Mouse (Mus musculus): ENCODE measurements around the gene Kdelc2.

Kdelc2 gene

DNA sequence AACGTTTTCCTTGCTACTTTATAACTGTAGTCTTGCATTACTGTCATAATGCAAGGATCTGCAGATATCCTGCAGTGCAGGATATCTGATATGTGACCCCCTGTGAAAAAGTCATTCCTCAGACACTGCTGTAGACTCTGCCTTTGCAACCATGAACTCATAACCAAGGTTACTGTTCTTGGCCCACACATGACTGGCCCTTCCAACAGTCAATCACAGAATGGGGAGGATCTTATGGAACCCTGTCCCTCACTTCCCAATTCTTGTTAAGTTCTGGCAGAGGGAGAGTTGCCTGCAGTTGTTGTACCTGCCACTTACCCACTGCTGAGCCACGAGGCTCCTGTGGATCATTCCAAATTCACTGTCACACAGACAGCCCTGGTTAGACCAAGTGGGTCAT lies 3.6 kb downstream of the Kdelc2 start:
- no peak for DNase-seq

- DNase-seq = no peak
Measured at GRCm38 (mm10) chr9:53389109-53389508, 5.3 kb downstream of the Kdelc2 start.

DNA sequence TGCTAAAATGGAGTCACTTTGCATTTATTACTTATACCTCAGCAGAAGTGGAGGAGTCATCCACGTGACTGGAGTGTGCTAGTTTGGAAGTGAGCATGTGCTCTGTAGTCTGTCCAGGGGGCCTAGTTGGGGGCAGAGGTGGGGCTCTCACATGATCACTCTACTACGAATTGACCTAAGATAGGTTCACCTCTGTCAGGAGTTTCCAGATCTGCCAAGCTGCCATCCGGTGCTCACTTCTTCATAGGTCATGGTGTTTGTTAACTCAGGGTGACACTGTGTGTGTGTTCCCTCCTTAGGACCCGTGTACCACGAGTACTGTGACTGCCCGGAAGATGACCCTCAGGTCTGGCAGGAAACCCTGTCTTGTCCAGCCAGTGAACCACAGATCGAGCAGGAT lies 6.3 kb downstream of the Kdelc2 start:
- DNase-seq = no peak

GRCm38 (mm10) chr9:53397685-53398387 lies 14.0 kb downstream of the Kdelc2 start:
- DNase-seq = no peak

DNA sequence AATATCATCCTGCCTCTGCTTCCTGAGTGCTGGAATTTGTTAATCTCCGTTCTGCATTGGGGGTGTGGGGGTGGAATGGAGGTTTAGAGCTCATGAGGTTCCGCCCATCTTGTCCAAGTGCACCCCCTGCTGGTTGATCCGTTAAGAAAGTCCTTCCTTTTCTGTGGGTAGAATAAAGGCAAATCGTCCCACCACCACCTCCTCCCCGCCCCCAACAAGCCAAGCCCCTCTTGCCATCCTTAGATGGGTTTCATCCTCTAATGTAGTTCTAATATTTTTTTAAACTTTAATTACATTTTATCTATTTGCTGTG lies 14.5 kb downstream of the Kdelc2 start:
- peak; percentile 87 to 89 for DNase-seq

DNA sequence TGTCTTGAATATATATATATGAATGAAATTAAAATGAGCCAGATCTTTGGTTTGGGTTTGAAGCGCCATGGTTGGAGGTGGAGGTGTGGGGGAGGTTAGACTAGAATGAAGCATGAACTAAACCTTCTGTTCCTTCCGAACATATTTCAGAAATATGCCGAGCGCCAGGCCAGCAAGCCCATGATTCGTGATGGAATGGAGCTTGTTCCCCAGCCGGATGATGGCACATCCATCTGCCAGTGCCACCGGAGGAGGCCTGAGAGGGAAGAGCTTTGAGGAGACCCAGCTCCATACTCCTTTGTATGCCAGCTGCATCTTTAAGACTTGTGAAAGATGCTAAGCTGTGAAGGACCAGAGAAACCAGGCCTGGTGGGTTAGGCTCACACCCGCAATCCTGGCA lies 15.7 kb downstream of the Kdelc2 start:
- no peak for DNase-seq

DNA sequence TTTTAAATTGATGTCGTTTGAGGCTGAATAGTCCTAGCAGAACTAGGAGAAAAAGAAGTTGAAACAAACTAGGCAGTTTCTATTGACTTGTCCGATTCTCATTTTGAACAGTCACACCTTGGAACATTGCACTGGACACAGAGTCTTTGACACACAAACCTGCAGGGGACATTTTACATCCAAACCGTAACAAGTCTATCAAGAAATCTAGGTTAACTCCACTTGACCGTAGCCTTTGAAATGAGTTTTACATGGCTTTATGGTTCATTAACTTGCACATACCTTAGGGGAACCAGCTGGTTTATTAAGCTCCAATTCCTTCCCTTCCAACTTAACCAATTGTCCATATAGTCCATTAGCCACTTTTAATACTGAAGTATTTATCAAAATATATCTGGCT lies 16.9 kb downstream of the Kdelc2 start:
- DNase-seq = no peak

GRCm38 (mm10) chr9:53401146-53401545 lies 17.3 kb downstream of the Kdelc2 start:
- no peak for DNase-seq

GRCm38 (mm10) chr9:53402291-53402711 lies 18.5 kb downstream of the Kdelc2 start, which contains the start of gene 4930550C14Rik:
TSS of gene 4930550C14Rik (plus strand) at chr9:53402325.
- peak; percentile 51 to 63 for DNase-seq

GRCm38 (mm10) chr9:53402991-53403390 lies 19.2 kb downstream of the Kdelc2 start:
- no peak for DNase-seq

DNA sequence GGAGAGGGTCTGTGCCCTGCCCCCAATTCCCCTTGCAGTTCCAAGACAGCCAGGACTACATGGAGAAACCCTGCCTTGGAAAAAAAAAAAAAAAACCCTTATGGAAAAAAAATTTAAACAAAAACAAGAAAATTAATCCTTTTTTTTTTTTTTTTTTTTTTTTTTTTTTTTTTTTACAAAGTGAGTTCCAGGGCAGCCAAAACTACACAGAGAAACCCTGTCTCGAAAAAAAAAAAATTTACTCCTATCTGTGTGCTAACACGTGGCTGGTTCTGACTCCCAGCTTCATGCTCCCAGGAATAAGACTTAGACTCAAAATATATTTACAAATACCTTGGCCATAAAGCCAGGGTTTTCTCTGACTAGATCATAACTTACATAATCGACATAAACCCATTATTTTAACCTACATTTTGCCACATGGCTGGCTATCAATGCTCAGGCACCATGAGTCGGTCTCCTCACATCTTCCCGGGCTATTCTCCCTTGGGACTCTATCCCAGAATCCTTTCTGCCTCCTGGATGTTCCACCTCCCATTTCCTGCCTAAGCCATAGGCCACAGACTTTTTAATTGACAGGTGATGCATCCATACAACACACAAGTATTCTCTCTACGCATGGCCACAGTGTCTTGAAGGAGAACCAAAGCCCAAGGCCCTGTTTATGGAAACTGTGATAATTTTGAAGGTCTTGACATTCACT lies 20.4 kb downstream of the Kdelc2 start:
- no peak for DNase-seq

- DNase-seq = peak; percentile 88 to 89
Measured at GRCm38 (mm10) chr9:53404753-53405722, 21.2 kb downstream of the Kdelc2 start.

DNA sequence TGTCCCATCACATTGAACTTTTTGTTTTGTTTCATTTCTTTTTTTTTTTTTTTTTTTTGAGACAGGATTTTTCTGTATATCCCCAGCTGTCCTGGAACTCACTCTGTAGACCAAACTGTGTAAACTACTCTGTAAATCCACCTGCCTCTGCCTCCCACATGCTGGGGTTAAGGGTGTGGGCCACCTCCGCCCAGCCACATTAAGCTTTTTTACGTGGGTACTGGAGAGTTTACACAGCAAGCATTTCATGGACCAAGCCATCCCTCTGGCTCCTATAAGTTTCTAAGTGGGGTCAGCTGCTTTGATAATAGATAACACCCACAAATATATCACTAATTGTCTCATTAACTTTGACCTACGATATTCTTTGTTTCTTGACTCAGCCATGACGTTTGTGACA lies 24.7 kb downstream of the Kdelc2 start:
- DNase-seq = no peak

DNA sequence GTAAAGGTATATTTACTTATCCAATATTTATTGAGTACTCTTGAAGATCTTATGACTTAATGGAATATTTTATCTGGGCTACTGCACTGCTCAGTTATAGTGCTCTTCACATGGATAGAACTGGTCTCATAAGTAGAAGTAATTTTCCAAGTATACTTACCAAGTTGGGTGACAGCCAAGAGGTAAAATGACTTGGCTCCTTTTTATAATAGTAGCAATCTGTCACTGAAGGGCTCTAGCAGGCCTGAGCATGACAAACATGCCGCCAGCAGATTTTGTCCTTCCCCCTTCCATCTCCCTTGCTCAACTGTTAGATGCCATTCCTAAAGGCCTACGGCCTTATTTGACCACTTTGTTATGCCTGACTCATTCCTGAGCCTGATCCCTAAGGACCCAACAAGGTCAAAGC lies 25.1 kb downstream of the Kdelc2 start:
- DNase-seq = no peak

DNA sequence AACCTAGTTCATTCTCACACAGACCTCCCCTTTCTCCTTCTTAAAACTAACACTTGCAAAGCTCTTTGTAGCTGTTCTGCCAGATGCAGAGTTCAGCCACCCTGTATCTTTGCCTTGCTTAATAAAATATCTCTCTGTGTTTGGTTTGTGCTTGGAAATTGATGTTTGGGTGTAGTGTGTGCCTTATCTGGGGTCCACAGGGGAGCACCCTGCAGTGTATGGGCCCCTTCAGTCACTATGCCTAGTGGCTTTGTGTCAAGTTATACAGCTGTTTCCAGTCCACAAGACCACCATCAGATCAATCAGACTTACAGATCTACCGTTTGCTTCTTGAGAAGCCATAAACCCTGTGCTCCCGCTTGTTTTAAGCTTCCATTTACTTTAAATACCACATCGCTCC lies 25.6 kb downstream of the Kdelc2 start:
- DNase-seq = no peak

GRCm38 (mm10) chr9:53422133-53422896 lies 38.5 kb downstream of the Kdelc2 start:
- DNase-seq = no peak

DNA sequence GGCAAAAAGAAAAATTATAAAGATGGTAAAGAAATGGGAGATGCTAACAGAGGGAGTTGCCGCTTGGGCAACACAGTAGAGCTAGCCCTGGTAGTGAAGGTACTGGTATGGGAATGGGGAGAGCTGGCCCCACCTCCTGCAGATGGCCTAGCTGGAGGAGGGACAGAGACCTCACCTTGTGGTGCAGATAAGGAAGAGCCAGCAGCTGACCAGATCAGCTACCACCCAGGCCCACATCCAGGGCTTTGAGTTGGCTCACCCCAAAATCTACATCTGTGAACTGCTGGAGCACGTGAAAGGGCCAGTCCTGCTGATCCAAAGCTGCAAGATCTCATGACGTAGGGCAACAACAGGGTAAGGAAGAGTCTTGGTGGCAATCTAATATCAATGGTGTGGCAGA lies 42.9 kb downstream of the Kdelc2 start:
- no peak for DNase-seq

- no peak for DNase-seq
Measured at GRCm38 (mm10) chr9:53427638-53428037, 43.8 kb downstream of the Kdelc2 start.

DNA sequence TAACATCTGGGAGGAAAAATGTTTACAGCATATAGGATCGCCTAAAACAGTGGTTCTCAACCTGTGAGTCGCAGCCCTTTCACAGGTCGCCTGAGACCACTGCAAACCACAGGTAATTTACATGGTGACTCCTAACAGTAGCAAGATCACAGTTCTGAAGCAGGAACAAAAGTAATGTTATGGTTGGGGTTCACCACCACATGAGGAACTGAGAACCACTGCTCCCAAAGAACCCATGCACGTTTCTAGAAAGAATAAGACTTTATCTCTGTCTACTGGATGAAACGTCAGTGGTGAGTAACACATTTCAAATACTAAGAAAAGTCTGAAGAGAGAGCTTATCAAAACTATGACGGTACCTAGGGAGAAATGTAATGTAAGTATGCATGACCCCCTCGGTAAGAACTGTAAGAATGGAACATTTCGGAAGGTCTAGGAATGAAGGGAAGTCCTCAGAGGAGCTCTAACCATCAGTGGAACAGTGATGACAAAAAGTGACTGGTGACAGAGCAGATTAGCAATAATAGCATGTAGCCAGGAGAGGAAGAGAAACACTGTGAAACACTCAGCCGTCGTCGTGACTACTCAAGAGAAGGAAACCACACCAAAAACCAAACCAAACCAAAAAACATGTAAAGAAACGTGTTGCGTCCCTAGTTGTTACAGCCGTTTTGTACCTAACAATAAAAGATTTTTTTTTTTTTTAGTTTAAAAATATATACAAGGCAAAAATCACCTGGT lies 52.2 kb downstream of the Kdelc2 start:
- no peak for DNase-seq

DNA sequence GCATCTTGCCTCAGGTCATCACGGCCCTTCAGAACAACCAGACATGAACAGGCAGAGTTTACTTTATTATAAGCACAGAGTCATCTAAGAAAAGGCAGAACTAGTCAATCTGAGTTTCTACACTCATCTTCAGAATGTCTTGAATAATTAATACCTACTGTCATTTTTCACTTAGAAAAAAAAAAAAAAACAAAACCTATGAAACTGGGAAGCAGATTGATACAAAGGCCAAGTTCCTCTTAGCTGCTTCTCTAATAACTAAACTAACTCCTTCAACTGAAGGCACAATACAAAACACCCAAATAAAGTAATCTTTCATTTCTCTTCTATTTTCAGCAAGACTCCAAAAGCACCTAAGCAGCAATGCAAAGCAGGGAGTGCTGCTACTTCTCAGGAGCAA lies 66.8 kb downstream of the Kdelc2 start:
- no peak for DNase-seq
